Mouse (Mus musculus) pancreas, adult 10 weeks (tissue): ENCODE data around the gene Muc13. TPM values are rescaled to one million over a fixed set of nuclear protein-coding genes. Genes with fewer than 3 reads are reported as not detected.

ENCODE experiments used
- polyA plus RNA-seq: library from polyadenylated mRNA; stranded (reverse); fragments of 350-450 nt; fragmentation: Illumina TruSeq; extraction: RNeasy Lipid Tissue Mini Kit (QIAGEN cat#74804); gene quantifications from one replicate; pipeline ENCODE4 v1.2.3, GENCODE M21; 2015; ENCODE audit warnings: low read depth, low replicate concordance; ENCODE audit not compliant: insufficient read depth

Muc13 gene
- not detected for polyA plus RNA-seq

DNA sequence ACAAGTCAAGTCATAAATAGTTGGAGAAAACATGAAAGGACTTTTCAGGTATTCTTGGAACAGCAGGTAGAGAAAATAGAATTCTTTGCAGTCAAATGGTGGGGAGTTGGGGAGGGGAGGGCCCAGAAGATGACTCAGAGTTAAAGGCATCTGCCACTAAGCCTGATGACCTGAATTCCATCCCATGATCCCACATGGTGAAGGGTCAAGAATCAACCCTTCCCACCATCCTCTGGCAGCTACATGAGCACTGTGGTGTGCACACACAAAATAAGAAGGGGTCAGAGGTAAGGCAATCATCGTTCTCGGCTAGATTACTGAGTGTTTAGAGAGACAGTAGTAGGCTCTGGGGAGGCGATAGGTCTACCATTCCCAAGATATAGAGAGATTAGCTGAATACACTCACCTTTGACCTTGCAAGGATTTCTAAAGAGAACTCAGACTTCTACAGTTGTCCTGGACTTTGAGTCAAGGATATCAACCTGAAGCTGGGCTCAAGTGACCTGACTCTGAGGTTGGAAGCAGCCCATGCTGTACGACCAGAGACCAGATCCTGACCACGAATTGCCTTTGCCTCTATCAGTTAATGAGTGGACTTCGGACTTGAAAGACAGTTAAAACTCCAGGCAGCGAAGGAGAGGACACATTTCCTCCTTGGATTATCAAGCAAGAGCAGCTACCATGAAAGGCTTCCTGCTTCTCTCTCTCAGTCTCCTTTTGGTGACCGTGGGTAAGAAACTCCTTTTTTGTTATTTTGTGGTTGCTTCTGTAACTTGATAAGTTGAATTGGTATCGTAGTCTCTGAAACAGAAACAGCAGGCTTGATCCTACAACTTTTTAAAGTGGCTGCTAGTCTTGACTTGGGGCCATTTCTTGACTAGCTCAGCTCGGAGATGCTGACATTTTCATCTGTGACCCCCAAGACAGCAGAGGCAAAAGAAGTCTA lies at the start of gene Muc13:
Muc13 (plus strand) TSS at position 192 of the 946 bp plus-strand sequence.

DNA sequence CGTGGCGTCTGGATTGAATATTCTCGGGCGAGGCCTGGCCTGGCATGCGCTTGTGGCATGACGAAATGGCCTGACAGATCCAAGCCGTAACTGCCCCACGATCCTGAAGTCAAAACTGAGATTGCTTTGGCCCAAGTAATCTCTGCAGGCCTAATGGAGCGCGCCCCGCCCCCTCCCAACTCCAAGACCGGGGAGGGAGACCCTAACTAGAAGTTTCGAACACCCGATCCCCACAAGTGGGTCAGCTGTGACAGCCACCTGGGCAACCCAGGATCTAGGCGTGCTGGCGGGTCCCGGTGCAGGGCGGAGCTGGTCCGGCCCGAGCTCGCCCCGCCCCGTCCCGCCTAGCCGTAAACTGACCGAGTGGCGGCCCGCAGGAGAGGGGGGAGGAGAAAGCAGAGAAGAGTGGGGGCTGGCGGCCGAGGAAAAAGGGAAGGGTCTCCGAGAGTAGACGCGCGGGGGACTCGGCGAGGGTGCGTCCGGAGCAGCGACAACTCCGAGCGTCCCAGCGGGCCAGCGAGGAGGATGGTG lies 35.5 kb downstream of the Muc13 start, which contains the start of gene Itgb5:
Itgb5 (plus strand) TSS at position 365 of the 531 bp plus-strand sequence.

Other genes starting within 250 kb of the Muc13 start
- 21.5 TPM for gene Heg1, start 109.7 kb upstream of the Muc13 start, polyA plus RNA-seq
- gene Itgb5, start 35.6 kb downstream of the Muc13 start, polyA plus RNA-seq = 19.1 TPM
- gene Umps, start 173.0 kb downstream of the Muc13 start, polyA plus RNA-seq = 3.3 TPM